Mouse (Mus musculus): ENCODE measurements at regions not wholly inside any gene's neighbourhood (a gene's known extent, or its start where the extent isn't known, plus 50 kb on each side); places are given as distances from the start of the nearest gene placed in this dataset.

DNA sequence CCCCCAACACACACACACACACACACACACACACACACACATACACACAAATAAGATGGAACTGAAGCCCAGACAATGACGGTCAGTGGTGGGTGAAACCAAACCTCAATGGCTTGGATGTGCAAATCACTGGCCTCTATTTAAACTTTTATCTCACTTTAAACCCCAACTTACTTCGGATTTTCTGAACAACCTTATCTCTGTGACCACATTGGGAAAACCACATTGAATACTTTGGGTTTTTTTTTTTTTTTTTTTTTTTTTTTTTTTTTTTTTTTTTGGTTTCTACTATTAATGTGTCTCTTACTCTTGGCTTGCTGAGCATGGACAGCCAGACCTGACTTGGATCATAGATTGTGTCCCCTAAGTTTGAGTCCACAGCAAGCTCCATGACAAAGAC lies 123.2 kb upstream of the Fer start:
- TF ChIP-seq MYOD1 (IDR thresholded peaks at IDR 0.05; ENCODE audit: control insufficient read depth, insufficient read length, low read depth) = no peak
- TF ChIP-seq CTCF (IDR thresholded peaks at IDR 0.05; ENCODE audit: control insufficient read depth, insufficient read depth, insufficient read length) = no peak
- TF ChIP-seq CEBPB (IDR thresholded peaks at IDR 0.05; ENCODE audit: low read depth) = no peak
- no peak for TF ChIP-seq MYOG (IDR thresholded peaks at IDR 0.05; ENCODE audit: control insufficient read depth, extremely low read depth, insufficient read length)
- TF ChIP-seq MAX (IDR thresholded peaks at IDR 0.05) = no peak
